Mouse (Mus musculus): Measurements from ENCODE around the gene Bcar3.

Bcar3 gene

DNA sequence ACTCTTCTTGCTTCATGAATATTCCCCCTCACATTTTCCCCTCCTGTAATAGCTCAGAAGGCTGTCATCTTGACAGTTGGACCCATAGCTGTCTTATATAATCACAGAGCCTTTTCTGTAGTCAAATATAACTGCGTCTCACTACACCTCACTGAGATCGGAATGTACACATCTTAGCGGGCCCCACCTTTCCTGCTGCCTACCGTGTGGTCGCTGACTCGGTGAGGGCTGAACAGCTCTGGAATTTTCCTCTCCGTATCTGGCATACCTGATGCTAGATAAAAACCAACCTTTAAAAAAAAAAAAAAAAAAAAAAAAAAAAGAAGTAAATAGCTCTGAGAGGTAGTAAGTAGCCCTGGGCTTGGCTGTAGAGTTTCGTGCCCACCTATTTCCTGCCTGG, 164.8 kb downstream of the Bcar3 start:
- DNase-seq (ENCODE audit: low spot score in 2 of 2), result no peak

DNA sequence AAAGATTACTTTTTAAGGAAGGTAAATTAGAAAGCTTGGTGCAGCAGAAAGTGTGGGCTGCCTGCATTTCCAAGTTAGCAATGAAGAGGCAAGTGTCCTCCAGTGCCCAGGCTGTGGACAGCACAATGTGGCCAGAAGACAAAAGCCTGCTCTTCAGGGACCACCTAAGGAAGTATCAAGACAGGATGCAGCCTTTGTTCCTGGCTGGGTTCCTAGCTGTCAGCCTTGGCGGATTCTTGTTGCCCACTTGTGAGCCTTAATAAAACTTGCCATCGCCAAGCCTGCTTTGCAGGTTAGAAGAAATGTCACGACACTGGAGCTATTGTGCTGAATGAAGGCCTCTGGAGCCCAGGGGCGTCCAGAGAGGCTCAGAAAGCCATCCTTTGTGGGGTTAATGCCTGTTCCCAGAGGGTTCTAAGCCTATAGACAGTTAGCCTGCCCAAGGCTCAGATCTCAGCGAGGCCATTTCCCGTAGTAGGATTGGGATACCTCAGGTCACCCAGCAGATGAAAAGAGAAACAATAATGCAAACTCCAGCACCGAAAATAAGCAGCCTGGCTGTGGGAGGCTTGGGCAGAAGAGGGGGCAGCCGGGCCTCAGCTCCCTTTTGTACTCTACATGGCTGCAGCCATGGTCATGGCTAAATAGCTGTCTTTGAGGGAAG, 167.0 kb downstream of the Bcar3 start:
- DNase-seq (ENCODE audit: low spot score in 2 of 2), result no peak

DNA sequence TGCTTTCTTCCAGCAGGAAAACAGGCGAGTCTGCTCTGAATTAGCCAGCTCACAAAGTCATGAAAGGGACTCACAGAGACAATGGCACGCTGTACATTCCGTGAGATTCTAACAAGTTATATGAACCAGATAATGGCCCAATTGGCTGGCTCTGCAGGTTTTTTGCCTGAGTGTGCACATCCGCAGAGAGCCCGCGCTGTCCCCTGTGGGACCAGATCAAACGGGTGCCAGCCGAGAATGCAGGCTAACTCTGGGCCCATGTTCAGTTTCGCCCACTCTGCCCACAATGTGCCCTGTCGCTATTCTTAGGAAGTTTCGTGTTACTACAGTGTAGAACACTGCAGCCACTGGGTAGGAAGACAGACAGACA, 167.6 kb downstream of the Bcar3 start:
- no peak for DNase-seq (ENCODE audit: low spot score in 2 of 2)

DNA sequence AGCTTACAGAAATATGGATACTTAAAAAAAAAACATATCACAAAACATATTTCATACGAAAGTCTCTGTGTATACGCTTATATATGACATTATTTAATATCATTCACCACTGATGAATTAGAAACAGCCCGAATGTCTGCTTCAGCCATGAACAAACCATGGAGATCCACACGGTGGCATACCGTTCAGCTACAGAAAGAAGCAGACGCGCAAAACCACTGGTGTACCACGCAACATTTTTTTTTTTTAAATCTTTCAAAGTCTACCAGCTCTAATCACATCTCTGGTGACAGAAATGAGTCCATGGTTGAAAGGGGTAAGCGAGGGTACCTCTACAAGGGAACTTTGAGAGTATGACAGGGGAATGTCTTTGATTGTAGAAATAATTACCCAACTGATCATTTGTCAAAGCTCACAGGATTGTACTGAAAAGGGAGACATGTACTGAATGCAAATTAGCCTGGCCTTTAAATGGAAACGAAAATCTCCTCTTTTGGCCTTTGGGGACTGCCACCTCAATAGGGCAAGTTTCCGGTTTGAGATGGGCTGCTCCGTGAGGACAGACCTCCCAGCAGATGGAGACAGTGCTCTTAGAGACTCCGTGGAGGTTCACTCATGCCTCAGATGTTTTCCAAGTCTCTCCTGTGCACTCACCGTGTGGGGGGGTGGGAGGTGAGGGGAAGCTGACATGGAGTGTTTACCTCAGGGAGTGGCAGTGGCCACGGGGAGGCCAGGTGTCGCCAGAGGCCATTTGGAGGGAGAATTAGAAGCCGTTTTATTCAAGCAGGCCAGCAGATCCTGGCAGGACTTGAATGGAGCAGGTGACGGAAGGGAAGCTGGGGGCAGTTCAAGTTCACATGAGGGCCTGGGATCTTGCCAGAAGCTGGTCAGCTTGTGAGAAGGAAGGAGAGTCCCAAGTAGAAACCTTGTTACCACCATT, 168.3 kb downstream of the Bcar3 start:
- peak in 1 of 2 experiments; percentile 49 for DNase-seq (ENCODE audit: low spot score in 2 of 2)

DNA sequence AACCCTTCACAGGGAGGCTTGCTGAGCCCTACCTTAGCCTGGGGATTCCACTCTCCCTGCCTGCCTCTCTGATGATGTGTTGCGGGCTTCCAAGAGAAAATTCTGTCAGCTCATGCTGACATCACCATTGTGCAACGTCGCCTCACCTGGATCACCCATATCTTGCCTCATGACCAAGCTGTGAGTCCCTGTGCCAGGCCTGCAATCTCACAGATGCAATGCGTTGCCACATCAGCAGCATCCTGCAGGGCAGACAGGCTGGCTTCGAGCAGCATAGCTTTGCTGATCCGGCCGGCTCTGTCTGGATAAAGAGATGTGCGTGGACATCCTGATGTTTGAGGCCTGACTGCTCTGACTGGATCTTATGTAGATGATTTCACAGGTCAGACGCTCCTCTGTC, 169.2 kb downstream of the Bcar3 start:
- no peak for DNase-seq (ENCODE audit: low spot score in 2 of 2)

DNA sequence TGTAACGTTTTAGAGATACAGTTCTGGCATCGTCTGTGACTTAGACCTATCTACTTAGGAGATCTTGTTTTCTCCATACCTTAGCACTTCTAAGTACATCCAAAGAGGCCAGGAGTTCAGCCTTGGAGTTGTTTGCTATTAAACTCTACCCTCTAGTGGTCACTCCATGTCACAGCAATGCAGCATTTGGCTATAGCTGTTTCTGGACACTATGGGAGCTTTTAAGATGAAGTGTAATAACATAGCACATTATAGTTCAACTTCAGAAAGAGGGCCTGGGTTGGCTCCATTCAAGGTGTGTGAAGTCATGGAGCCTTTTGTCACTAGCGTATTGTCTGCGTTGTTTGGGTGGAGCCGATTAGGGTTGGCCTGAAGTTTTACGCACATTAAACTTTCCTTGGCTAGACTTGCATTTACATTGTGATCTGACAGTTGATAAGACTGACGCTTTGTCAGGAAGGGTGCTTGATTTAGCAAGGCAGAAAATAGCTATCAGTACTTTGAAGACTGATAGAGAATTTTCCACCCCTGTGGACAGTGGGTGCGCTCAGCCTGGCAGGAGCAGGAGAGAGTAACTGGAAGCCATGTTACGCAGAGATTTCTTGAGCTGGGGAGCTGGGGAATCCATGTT, 172.3 kb downstream of the Bcar3 start:
- DNase-seq (ENCODE audit: low spot score in 2 of 2), result peak in 1 of 2 experiments; percentile 58

DNA sequence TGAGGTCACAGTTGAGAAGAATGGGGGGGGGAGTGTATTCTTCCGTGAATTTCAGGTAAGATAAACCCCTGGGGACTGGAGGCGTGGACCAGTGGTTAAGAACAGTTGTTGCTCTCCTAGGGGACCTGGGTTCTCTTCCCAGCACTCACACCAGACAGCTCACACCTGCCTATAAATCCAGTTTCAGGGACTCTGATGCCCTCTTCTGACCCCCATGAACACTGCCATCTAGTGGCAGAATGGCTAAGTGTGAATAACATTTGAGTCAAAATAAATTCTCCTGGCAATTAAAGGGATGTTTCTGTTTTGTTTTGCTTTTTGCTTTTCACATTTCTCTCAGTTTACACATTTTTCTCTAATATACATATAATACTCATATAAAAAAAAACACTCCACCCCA, 174.0 kb downstream of the Bcar3 start:
- DNase-seq (ENCODE audit: low spot score in 2 of 2), result no peak

DNA sequence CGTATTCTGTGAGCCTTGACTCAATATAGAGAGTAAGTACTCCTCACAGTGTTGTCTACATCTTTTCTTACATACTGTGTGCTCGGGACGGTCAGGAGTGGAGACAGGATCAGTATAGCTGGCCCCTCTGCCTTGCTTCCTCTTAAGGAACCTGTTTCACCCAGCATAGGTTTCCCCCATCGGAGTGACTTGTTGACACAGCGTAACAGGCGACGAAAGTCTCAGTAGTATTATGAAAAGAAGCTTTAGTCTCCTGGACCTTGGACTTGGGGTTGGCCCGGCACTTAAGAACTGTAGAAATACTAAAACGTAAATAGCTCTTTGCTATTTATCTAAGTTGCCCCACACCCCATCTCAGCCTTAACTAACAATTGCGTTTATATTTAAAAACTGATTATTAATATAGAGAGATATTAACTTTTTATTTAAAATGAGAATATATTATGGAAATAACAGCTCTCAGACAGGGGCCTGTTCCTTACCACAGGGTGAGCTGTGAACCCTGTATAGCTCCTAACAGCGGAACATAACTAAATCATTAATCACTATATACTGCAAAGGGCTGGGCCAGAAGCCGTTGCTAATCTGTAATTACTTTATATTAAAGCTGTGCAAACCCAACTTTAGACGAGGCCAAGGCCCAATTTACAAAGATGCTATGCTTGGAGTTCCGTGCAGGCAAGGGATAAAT, 176.5 kb downstream of the Bcar3 start:
- DNase-seq (ENCODE audit: low spot score in 2 of 2), result no peak

DNA sequence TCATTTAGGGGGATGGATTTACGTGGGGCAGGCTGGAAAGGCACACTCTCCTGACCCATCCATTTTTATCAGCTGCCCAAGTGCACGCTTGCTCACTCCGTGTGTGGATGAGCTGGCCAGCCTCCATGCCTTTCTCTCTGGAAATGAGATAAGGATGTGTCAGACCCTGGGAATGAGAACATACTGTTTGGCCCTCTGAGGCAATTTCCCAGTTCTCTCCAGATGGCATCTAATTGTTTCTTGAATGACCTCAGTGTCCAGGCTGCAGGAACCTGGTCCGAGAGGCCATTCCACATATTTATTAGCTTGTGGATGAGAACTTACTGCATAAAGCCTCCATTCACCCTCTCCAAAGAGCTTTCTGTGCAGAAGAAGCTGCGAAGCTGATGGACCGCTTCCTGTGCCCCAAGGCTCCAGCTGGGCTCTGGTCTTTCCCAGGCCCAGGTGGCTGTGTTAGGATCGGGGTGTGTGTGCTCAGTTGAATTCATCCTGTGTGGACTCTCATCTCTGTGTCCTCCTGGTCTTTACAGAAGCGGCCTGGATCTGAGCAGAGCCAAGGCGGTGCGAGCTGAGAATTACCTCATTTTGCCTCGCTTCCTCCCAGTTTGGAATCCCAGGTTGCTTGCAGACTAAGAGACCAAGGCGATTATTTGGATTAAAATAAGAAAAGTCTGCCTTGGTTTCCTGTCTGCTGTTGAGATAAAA, 177.2 kb downstream of the Bcar3 start:
- DNase-seq (ENCODE audit: low spot score in 2 of 2), result no peak

DNA sequence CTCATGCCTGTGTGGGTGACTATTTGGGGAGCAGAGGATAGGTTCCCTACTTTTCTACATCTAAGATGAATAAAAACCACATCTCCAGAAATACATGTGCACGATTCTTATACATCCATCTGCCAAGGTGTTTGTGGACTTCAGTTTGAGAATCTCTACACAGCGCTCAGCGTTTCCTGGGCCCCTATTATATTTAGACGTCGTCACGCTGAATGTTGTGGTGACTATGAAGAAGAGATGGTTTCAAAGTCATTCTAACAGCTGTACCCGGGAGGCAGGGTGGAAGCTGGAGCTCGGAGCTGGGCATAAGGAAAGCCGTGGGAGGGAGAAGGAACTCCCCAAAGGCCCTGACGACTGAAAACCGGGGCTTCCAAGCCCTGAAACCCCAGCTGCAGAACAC, 178.5 kb downstream of the Bcar3 start:
- no peak for DNase-seq (ENCODE audit: low spot score in 2 of 2)

DNA sequence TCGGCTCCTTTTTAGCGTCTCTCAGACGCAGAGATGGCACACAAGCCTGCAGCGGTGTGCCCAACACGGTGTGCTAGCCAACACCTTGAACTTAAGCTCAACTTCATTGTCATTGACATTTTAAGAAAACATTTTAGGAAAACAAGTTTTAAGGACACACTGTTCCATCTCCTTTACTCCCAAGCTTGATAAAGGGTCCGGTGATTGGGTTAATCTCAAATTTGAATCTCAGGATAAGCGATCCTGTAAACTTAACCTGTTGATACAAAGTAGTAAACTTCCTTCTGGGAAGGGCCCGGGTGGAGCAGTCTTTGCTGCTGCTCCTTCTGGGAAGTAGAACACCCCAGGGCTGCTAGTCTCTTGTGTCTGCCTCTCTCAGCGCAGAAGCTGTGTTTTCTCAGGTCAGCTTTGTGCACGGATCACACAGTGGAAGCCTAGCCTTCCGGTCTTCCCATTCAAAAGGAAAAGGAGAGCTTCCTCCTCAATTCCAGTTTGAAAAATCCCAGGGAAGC, 179.6 kb downstream of the Bcar3 start:
- DNase-seq (ENCODE audit: low spot score in 2 of 2), result no peak

DNA sequence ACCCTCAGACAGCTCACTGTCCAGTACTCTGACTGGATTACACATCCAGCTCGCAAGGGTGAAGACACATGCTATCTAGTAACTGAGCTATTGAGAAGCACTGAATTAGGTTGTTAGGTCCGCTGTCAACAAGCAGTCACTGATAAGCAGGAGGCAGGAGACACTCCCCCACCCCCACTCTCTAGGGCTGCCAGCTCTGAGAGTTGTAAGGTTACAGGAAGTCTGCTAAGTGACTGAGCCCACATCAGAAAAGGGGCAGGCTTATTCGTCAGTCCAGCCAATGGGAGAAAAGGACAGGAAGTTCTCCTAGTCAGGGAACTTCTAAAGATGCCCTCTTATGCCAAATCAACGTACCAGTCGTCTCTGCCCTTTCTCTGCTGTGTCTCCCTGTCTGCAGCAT, 180.1 kb downstream of the Bcar3 start:
- DNase-seq (ENCODE audit: low spot score in 2 of 2), result peak; percentile 75 to 78

DNA sequence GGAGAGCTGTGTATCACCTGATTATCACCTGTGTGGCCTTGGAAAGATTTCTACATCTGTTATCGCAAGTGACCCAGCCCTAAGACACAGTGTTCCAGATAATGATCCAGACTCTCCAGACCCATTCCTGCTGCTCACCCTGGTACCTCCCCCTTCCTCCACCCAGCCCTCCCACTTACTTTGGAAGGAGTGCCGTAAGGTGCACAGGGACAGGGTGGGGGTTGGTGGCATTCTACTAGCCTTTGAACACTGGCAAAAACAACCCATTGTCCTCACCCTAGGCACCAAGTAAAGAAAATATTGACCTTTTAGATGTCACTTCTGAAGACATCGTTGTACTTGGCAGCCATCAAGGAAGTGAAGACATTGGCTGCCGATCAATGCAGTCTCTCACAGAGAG, 180.9 kb downstream of the Bcar3 start:
- DNase-seq (ENCODE audit: low spot score in 2 of 2), result no peak

DNA sequence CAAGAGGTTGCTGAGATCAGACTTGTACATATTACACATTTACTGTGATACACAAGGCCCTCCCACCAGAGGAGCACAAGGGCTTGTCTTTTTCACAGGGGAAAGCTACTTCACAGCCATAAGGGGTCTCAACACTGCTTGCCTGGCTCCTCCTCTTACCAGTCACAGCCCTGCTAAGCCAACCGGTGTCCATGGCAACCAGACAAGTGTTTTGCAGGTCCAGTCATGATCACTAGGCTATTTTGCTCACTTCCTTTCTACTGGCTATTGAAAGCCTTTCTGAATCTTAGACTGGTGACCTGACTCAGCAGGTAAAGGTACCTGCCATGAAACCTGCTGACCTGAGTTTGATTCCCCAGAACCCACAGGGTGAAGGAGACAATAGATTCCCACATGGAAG, 181.8 kb downstream of the Bcar3 start:
- DNase-seq (ENCODE audit: low spot score in 2 of 2), result no peak

DNA sequence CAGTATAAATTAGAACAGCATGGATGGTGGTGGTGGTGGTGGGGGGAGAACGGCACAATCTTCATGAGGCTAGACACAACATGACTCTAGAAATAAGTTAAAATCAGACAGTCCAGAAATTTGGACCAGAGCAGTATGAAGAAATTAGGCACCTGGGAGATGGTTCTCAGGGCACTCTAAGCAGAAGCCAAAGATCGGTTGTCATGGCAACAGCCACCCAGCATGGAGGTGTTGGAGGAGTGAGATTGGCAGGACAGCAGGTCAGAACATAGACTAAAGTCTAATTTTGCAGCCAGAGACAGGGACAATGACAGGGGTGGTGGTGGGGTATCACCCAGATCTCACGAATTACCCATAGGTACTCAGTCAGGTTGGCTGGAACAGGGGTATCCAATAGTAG, 182.7 kb downstream of the Bcar3 start:
- no peak for DNase-seq (ENCODE audit: low spot score in 2 of 2)

DNA sequence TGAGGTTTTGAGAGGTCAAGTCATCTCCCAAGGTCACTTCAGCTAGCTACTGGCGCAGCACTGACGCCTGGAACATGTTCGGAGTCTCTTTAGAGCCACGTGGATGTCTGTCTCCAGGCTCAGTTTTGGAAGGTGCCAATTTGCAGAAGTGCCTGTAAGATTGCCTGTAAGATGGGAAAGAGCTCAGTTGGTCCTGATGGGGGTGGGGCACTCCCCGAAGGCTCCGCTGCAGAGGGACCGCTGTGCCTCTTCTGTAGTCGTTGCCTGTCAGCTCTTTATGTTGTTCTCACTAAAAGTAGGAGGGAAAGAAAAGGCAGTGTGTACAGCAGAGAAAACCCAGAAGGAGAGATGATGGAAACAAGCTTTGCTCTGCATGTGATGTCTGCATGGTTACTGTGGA, 183.6 kb downstream of the Bcar3 start:
- DNase-seq (ENCODE audit: low spot score in 2 of 2), result no peak

DNA sequence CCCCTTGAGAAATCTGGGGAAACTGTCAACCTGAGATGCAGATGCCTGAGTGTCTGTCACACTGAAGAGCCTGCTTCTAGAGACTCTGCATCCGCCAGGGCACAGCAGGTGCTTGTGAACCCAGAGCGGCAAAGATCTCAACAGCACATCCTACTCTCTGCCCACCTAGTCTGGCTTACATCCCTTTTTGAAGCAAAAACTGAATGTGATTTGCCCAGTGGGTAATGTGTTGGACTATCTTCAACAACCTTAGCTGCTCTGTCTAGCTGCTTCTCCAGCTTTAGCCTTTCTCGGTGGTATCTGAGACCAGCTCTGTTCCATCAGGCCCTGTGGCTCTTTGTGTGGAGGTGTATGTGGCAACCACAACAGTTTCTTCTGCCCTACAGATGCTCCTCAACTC, 184.8 kb downstream of the Bcar3 start:
- DNase-seq (ENCODE audit: low spot score in 2 of 2), result no peak

DNA sequence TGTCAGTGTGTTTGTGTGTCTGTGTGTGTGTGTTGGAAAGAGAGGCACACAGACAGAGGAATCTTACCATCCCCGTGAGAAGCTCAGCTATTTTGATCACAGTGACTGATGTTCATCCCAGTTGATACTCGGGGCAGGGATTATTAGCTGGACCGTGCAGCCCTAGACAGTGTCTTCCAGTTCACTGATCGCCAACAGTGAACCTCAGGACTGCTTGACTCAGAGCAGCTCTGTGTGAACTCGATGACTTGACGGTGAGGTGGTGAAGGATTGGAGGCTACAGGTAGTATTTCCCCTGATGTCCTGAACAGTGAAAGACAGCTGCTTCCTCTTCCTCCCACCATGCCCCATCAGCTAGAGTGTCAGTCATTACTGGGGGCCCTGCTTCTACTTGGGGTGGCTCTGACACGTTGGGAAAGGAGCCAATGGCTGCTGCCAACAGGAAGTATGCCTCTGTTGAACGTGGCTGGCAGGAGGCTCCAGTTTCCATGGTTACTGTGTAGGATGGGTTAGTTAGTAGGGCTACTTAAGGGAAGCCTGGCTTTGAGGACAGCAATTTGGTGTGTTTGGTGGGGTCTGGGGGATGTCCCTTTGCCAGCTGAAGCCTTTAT, 186.2 kb downstream of the Bcar3 start:
- DNase-seq (ENCODE audit: low spot score in 2 of 2), result no peak

DNA sequence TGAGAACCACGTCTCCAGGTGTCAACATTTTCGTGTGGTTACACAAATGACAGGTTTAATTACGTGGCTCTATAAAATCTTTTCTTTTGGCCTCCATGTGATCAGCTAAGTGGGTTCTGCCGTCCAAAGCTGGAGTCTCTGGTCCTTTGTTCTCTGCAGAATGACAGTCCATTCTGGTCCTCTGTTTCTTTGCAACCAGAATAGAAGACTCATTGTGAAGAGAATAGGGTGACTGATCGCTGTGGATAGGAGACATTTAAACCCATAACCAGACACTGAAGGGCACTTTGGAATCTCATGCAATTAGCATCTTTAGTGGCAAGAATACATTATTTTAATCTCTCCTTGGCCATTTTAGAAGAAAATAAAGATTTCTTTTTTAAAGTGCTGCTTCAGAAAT, 187.1 kb downstream of the Bcar3 start:
- no peak for DNase-seq (ENCODE audit: low spot score in 2 of 2)

DNA sequence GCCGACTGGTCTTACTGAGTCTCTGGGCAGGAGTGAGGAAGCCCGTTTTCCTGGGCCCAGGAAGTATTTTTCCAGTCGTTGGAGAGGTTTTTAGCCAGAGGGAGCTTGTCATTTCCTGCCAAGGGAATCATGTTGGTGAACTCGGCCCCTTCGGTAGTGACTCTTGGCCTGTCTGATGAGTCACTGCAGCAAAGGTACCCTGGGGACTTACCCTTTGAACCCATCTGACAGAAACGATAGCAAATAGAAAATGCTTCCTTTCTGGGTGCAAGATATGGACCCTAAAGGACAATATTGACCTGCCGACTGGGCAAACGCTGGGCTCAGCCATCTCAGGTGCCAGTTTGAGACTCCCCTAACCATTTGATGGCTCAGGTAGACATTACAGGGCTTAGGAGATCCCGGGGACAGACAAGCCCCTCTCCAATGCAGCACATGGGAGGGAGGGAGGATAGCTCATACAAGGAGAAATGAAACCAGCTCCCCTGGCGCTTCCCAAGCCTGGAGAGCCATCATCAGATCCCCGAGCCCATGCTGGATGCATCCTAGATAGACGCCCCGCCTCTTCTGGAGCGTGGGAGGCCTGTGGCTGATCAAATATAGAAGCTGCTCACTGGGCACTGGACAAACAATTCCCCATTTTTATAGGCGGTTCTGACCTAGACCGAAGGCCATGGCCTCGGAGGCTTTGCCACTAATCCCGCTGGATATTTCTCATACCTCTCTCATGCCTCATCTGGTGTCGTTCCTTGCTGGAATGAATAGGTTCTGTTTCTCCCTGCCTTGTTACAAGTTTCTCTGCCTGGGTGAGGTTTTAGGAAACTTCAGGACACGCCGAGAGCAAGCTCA, 188.2 kb downstream of the Bcar3 start:
- DNase-seq (ENCODE audit: low spot score in 2 of 2), result peak in 1 of 2 experiments; percentile 30
